Mouse (Mus musculus) midbrain, postnatal 0 days (tissue): ENCODE data around the gene Slc25a3. TPM values are rescaled to one million over a fixed set of nuclear protein-coding genes. Genes with fewer than 3 reads are reported as not detected.
A peak's percentile ranks its signal among the peaks of the same experiment; 100 is the strongest.

Experiments
- ATAC-seq: fragments of 200-750 bp; cut with Nextera tagmentation; 2 replicates; pipeline ENCODE4 v1.8.0; 2017; ENCODE audit warnings: moderate number of reproducible peaks, mild to moderate bottlenecking, moderate TSS enrichment, moderate library complexity; ENCODE audit not compliant: low FRiP score
- DNase-seq: peaks from one replicate; pipeline ENCODE4 v3.0.0-alpha.2; 2015; ENCODE audit warnings: low spot score
- H3K27ac ChIP-seq: fragments of 300-500 bp; sonication (generic); 2 replicates; pipeline ENCODE4 v1.5.1; 2014; ENCODE audit warnings: low read depth, mild to moderate bottlenecking, low read length, mixed read lengths
- H3K27me3 ChIP-seq: fragments of 300-500 bp; sonication (generic); 2 replicates; pipeline ENCODE4 v1.6.1; 2014; ENCODE audit warnings: low read length, control low read depth, mixed read lengths; ENCODE audit not compliant: insufficient read depth
- H3K36me3 ChIP-seq: fragments of 300-500 bp; sonication (generic); 2 replicates; pipeline ENCODE4 v1.6.1; 2014; ENCODE audit warnings: low read length, control low read depth, mixed read lengths; ENCODE audit not compliant: insufficient read depth
- H3K4me1 ChIP-seq: fragments of 300-500 bp; sonication (generic); 2 replicates; pipeline ENCODE4 v1.6.1; 2014; ENCODE audit warnings: mild to moderate bottlenecking, control low read depth, antibody characterized with exemption, low read length, mixed read lengths; ENCODE audit not compliant: insufficient read depth
- H3K4me2 ChIP-seq: fragments of 300-500 bp; sonication (generic); 2 replicates; pipeline ENCODE4 v1.6.1; 2014; ENCODE audit warnings: low read depth, mild to moderate bottlenecking, low read length, mixed read lengths; ENCODE audit not compliant: poor library complexity, severe bottlenecking
- H3K4me3 ChIP-seq: fragments of 300-500 bp; sonication (generic); 2 replicates; pipeline ENCODE4 v1.5.1; 2014; ENCODE audit warnings: low read depth, mild to moderate bottlenecking, low read length, moderate library complexity
- H3K9ac ChIP-seq: fragments of 300-500 bp; sonication (generic); replicated peaks from 2 replicates; pipeline ENCODE4 v1.6.1; 2014; ENCODE audit warnings: mild to moderate bottlenecking, low read length, moderate library complexity, mixed read lengths; ENCODE audit not compliant: poor library complexity, severe bottlenecking
- H3K9me3 ChIP-seq: fragments of 300-500 bp; sonication (generic); 2 replicates; pipeline ENCODE4 v1.6.1; 2016; ENCODE audit warnings: low read length, control low read depth
- CTCF ChIP-seq: IDR thresholded peaks from 2 replicates; pipeline ENCODE4 v1.5.1; 2016; ENCODE audit warnings: antibody characterized with exemption, mild to moderate bottlenecking
- WGBS: fragments of 180-500 bp; shearing (Covaris S2); extraction: QIAGEN DNeasy Blood & Tissue Kit; methylation state at CpG from one replicate; pipeline ENCODE4 v1.1.7; 2014; 5-methylcytosine and 5-hydroxymethylcytosine counted together
- polyA plus RNA-seq: library from polyadenylated mRNA; unstranded; fragments of >200 nt; fragmentation: Nextera tagmentation; extraction: Ambion mirVana; gene quantifications from 2 replicates; pipeline ENCODE4 v1.2.1, GENCODE M21; 2015
- total RNA-seq: library from RNA; depleted of rRNA; stranded (reverse); fragments of >200 nt; gene quantifications from 2 replicates; pipeline ENCODE4 v1.2.3, GENCODE M21; 2014

Slc25a3 gene
- total and polyA plus RNA-seq, 2 experiments from 2014 or later = 430 to 640 TPM

GRCm38 (mm10) chr10:91126618-91127355, 2.9 kb upstream of the Slc25a3 start:
- Histone ChIP-seq H3K9ac (no peak overlapping the region), H3K27ac (no peak overlapping the region), H3K4me2 (no peak overlapping the region), H3K27me3 (no peaks in the 10 kb centered on the region), H3K4me3 (no peak overlapping the region), H3K4me1 (peaks cover 6% of the 10 kb centered on the region; the same call in 1 of the 2 replicates), H3K9me3 (no peaks in the 10 kb centered on the region), H3K36me3 (no peaks in the 10 kb centered on the region)
- 80% methylated on average over 10 of the region's 10 CpGs for WGBS
- no peak for DNase-seq
- ATAC-seq = no peak
- TF ChIP-seq CTCF = no peak

GRCm38 (mm10) chr10:91123281-91123827, 505 bp downstream of the Slc25a3 start:
- Histone ChIP-seq H3K27me3 (no peaks in the 10 kb centered on the region), H3K4me3 (peak overlapping the region; percentile 99), H3K9me3 (no peaks in the 10 kb centered on the region), H3K4me1 (peaks cover 6% of the 10 kb centered on the region; the same call in 1 of the 2 replicates), H3K4me2 (peak overlapping the region; percentile 86), H3K27ac (peak overlapping the region; percentile 91), H3K36me3 (peaks cover 13% of the 10 kb centered on the region), H3K9ac (peak overlapping the region; percentile 99)
- ATAC-seq = peak; percentile 62
- 1% methylated on average over 42 of the region's 44 CpGs for WGBS
- no peak for TF ChIP-seq CTCF
- no peak for DNase-seq

DNA sequence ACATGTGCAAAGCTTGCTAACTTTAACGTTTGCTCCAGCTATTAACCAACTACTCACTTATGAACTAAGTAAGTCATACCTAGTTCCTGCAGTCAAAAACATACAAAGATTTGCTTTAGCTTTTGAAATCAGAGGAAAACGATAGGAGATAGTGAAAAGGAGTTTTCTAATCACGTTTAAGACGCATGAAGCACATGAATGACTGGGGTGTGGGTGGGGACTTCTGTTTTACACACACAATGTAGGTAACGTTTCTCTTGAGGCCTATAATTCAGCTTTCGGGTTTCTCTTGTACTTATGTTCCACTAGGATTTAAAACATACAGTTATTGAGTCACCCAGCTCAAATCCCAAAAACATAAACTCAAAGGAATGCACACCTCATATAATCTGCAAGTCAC, 1.2 kb downstream of the Slc25a3 start:
- no peak for TF ChIP-seq CTCF
- Histone ChIP-seq H3K9ac (peak overlapping the region; percentile 99), H3K27ac (no peak overlapping the region), H3K4me1 (peaks cover 6% of the 10 kb centered on the region; the same call in 1 of the 2 replicates), H3K9me3 (no peaks in the 10 kb centered on the region), H3K4me2 (peak overlapping the region; percentile 86), H3K4me3 (peak overlapping the region; percentile 99), H3K36me3 (peaks cover 20% of the 10 kb centered on the region), H3K27me3 (no peaks in the 10 kb centered on the region)
- ATAC-seq (no peak), DNase-seq (no peak)
- 36% methylated on average over 6 of the region's 6 CpGs for WGBS

GRCm38 (mm10) chr10:91116958-91117357, 6.9 kb downstream of the Slc25a3 start:
- no peak for TF ChIP-seq CTCF
- Histone ChIP-seq H3K36me3 (peaks cover 56% of the 10 kb centered on the region), H3K9ac (no peak overlapping the region), H3K4me3 (no peak overlapping the region), H3K4me1 (no peaks in the 10 kb centered on the region), H3K27me3 (no peaks in the 10 kb centered on the region), H3K27ac (no peak overlapping the region), H3K9me3 (no peaks in the 10 kb centered on the region), H3K4me2 (no peak overlapping the region)
- no peak for DNase-seq
- WGBS = 89% methylated on average over 12 of the region's 12 CpGs
- ATAC-seq = no peak

DNA sequence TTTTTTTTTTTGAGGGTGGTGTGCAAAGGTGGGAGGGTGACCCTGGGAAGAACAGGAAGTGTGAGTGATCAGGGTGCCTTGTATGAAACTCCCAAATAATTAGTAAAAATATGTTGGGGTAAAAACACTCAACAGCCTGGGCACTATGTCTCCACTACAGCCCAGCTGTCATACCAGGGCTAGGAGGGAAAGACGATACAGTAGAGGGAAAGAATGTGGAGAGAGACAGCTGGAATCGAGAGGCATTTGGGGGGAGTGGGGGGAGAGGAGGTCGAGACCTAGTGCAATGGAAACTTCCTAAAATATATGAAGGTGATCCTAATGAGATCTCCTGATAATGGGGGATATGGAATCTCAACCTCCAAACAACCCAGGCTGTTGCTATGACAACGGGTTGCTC, 14.0 kb downstream of the Slc25a3 start:
- H3K9ac ChIP-seq = no peak overlapping the region
- no peak overlapping the region for H3K4me2 ChIP-seq
- H3K27me3 ChIP-seq = no peaks in the 10 kb centered on the region
- H3K9me3 ChIP-seq = no peaks in the 10 kb centered on the region
- H3K36me3 ChIP-seq = peaks cover 15% of the 10 kb centered on the region
- 78% methylated on average over 4 of the region's 4 CpGs for WGBS
- no peak overlapping the region for H3K4me3 ChIP-seq
- no peak for TF ChIP-seq CTCF
- ATAC-seq (no peak), DNase-seq (no peak)
- no peaks in the 10 kb centered on the region for H3K4me1 ChIP-seq
- no peak overlapping the region for H3K27ac ChIP-seq

DNA sequence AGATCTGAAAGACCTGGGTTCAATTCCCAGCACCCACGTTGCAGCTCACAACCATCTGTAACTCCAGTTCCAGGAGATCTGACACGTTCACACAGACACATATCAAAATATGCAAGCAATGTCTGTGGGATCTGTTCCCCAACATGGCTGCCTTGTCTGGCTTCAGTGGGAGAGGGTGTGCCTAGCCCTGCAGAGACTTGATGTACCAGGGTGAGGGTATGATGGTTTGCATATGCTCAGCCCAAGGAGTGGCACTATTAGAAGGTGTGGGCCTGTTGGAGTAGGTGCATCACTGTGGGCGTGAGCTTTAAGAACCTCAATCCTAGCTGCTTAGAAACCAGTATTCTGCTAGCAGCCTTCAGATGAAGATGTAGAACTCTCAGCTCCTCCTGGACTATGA, 17.9 kb downstream of the Slc25a3 start:
- H3K4me3 ChIP-seq = no peak overlapping the region
- H3K4me1 ChIP-seq = no peaks in the 10 kb centered on the region

More for the DNA sequence above, 17.9 kb downstream of the Slc25a3 start:
- no peak overlapping the region for H3K27ac ChIP-seq
- H3K9ac ChIP-seq = no peak overlapping the region
- H3K27me3 ChIP-seq = no peaks in the 10 kb centered on the region
- H3K36me3 ChIP-seq = peaks cover 6% of the 10 kb centered on the region
- ATAC-seq (no peak), DNase-seq (no peak)
- H3K4me2 ChIP-seq = no peak overlapping the region
- 86% methylated on average over 3 of the region's 3 CpGs for WGBS
- no peak for TF ChIP-seq CTCF
- no peaks in the 10 kb centered on the region for H3K9me3 ChIP-seq
